Mouse (Mus musculus): ENCODE data around the gene Dhx58.

- TF ChIP-seq CTCF (IDR thresholded peaks at IDR 0.05; ENCODE audit: low read depth, low read length) (no peak), POLR2A (IDR thresholded peaks at IDR 0.05; ENCODE audit: extremely low read depth, insufficient read depth, low read length) (no peak)
These were observed 32.6 kb upstream of the Dhx58 start for GRCm38 (mm10) chr11:100736746-100737080.
